Mouse (Mus musculus) limb, embryonic 13.5 days (tissue): Measurements from ENCODE around the gene Xpo4. TPM values are rescaled to one million over a fixed set of nuclear protein-coding genes. Genes with fewer than 3 reads are reported as not detected.

Experiments used
- ATAC-seq: fragments of 200-750 bp; cut with Nextera tagmentation; 2 replicates; pipeline ENCODE4 v1.8.0; 2017; ENCODE audit warnings: low read depth, moderate number of reproducible peaks, moderate TSS enrichment; ENCODE audit not compliant: low FRiP score
- H3K27ac ChIP-seq: fragments of 300-500 bp; sonication (generic); 2 replicates; pipeline ENCODE4 v1.5.1; 2015; ENCODE audit warnings: inconsistent platforms, mild to moderate bottlenecking, moderate library complexity
- H3K27me3 ChIP-seq: fragments of 300-500 bp; sonication (generic); 2 replicates; pipeline ENCODE4 v1.6.1; 2015; ENCODE audit warnings: mild to moderate bottlenecking, inconsistent platforms
- H3K36me3 ChIP-seq: fragments of 300-500 bp; sonication (generic); 2 replicates; pipeline ENCODE4 v1.6.1; 2015; ENCODE audit warnings: inconsistent platforms, mild to moderate bottlenecking, moderate library complexity
- H3K4me1 ChIP-seq: fragments of 300-500 bp; sonication (generic); 2 replicates; pipeline ENCODE4 v1.6.1; 2015; ENCODE audit warnings: inconsistent platforms
- H3K4me2 ChIP-seq: fragments of 300-500 bp; sonication (generic); replicated peaks from 2 replicates; pipeline ENCODE4 v1.6.1; 2015; ENCODE audit warnings: inconsistent platforms, mild to moderate bottlenecking, moderate library complexity
- H3K4me3 ChIP-seq: fragments of 300-500 bp; sonication (generic); 2 replicates; pipeline ENCODE4 v1.5.1; 2015; ENCODE audit warnings: moderate library complexity, mild to moderate bottlenecking, inconsistent platforms
- H3K9ac ChIP-seq: fragments of 300-500 bp; sonication (generic); 2 replicates; pipeline ENCODE4 v1.6.1; 2015; ENCODE audit warnings: mild to moderate bottlenecking, inconsistent platforms
- H3K9me3 ChIP-seq: fragments of 300-500 bp; sonication (generic); 2 replicates; pipeline ENCODE4 v1.6.1; 2016; ENCODE audit warnings: inconsistent platforms
- WGBS: fragments of 180-500 bp; shearing (Covaris S2); methylation state at CpG from one replicate; pipeline ENCODE4 v1.1.7; 2015; 5-methylcytosine and 5-hydroxymethylcytosine counted together
- polyA plus RNA-seq: library from polyadenylated mRNA; unstranded; fragments of >200 nt; fragmentation: Nextera tagmentation; extraction: Ambion mirVana; gene quantifications from 2 replicates; pipeline ENCODE4 v1.2.1, GENCODE M21; 2015

Gene Xpo4
- polyA plus RNA-seq: 26.4 and 28.2 TPM in 2 replicates

GRCm38 (mm10) chr14:57664822-57665627, at the start of gene Xpo4:
Gene Xpo4 (minus strand): TSS chr14:57665430.
- under 1% methylated on average over 78 of the region's 80 CpGs for WGBS
- Histone ChIP-seq H3K36me3 (no peaks in the 10 kb centered on the region; the same call in 1 of the 2 replicates), H3K27me3 (no peaks in the 10 kb centered on the region), H3K27ac (peak within 1 kb of the TSS; percentile 94), H3K4me1 (peaks cover 16% of the 10 kb centered on the region), H3K4me2 (peak within 1 kb of the TSS; percentile 89), H3K9ac (peak within 1 kb of the TSS; percentile 92), H3K4me3 (peak within 1 kb of the TSS; percentile 91), H3K9me3 (no peaks in the 10 kb centered on the region)
- ATAC-seq: peak; percentile 94

DNA sequence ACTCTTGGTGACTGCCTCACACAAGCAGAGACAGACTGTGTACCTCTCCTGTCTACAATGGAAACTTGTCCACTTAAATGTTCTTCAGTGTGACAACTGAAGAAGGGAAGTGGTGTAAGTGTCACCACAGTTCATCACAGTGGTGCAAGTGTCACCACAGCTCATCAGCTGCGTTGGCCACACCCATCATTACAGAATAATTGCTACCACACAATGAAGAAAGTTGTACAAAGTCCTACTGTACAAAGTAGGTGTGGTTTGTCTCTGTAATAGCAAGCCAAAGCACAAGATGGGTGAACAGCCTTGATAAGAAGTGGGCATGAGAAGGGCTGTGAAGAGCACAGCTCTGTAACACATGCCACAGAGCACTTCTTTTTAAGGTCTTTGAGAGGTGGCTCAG, 47.7 kb upstream of the Xpo4 start:
- no peak overlapping the region for H3K27ac ChIP-seq
- H3K4me1 ChIP-seq: peaks cover 5% of the 10 kb centered on the region; the same call in 1 of the 2 replicates
- no peaks in the 10 kb centered on the region for H3K27me3 ChIP-seq
- H3K9me3 ChIP-seq: no peaks in the 10 kb centered on the region
- no peak overlapping the region for H3K4me2 ChIP-seq
- no peak overlapping the region for H3K9ac ChIP-seq
- H3K4me3 ChIP-seq: no peak overlapping the region
- 92% methylated on average over 1 of the region's 1 CpGs for WGBS
- ATAC-seq: no peak
- H3K36me3 ChIP-seq: peaks cover 45% of the 10 kb centered on the region

DNA sequence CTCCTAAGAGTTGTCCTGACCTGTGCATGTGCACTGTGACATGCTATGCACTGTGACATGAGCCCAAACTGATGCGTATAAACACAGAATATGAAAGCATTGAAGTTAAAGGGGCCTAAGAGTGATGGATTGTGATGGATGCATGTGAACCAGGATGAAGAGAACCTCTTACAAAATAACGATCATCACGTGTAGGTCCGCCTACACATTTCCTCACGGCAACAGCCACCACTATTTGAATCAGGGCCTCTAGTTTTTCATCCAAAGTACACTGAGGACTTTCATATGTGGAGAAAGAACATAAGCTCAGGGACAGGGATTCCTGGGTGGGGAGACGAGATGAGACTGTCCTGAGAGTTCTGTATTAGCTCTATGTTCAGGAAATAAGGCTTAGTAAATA, 45.8 kb upstream of the Xpo4 start:
- H3K9ac ChIP-seq: no peak overlapping the region
- H3K27me3 ChIP-seq: no peaks in the 10 kb centered on the region
- no peaks in the 10 kb centered on the region for H3K9me3 ChIP-seq
- no peak overlapping the region for H3K27ac ChIP-seq
- no peak for ATAC-seq
- H3K4me2 ChIP-seq: no peak overlapping the region
- H3K4me3 ChIP-seq: no peak overlapping the region
- 82% methylated on average over 6 of the region's 6 CpGs for WGBS
- H3K36me3 ChIP-seq: peaks cover 44% of the 10 kb centered on the region
- peaks cover 12% of the 10 kb centered on the region for H3K4me1 ChIP-seq

GRCm38 (mm10) chr14:57709171-57709570, 43.9 kb upstream of the Xpo4 start:
- Histone ChIP-seq H3K27me3 (no peaks in the 10 kb centered on the region), H3K36me3 (peaks cover 46% of the 10 kb centered on the region), H3K27ac (no peak overlapping the region), H3K9ac (no peak overlapping the region), H3K4me2 (no peak overlapping the region), H3K4me1 (peaks cover 12% of the 10 kb centered on the region), H3K4me3 (no peak overlapping the region), H3K9me3 (no peaks in the 10 kb centered on the region)
- no peak; the same call in 1 of the 2 replicates for ATAC-seq
- WGBS: 85% methylated on average over 10 of the region's 10 CpGs

- H3K4me3 ChIP-seq: no peak overlapping the region
- no peak overlapping the region for H3K4me2 ChIP-seq
- no peaks in the 10 kb centered on the region for H3K9me3 ChIP-seq
- no peak overlapping the region for H3K27ac ChIP-seq
- H3K4me1 ChIP-seq: peaks cover 12% of the 10 kb centered on the region
- 91% methylated on average over 7 of the region's 7 CpGs for WGBS
- H3K9ac ChIP-seq: no peak overlapping the region
- no peak for ATAC-seq
- peaks cover 46% of the 10 kb centered on the region for H3K36me3 ChIP-seq
- no peaks in the 10 kb centered on the region for H3K27me3 ChIP-seq
These were observed 43.4 kb upstream of the Xpo4 start for GRCm38 (mm10) chr14:57708580-57708979.

- H3K4me1 ChIP-seq: peaks cover 14% of the 10 kb centered on the region
- H3K27ac ChIP-seq: peak overlapping the region; percentile 52
- H3K4me3 ChIP-seq: no peak overlapping the region
- H3K27me3 ChIP-seq: no peaks in the 10 kb centered on the region
- H3K9me3 ChIP-seq: no peaks in the 10 kb centered on the region
- no peak overlapping the region for H3K9ac ChIP-seq
- WGBS: 63% methylated on average over 18 of the region's 18 CpGs
- no peak for ATAC-seq
- peaks cover 50% of the 10 kb centered on the region for H3K36me3 ChIP-seq
- H3K4me2 ChIP-seq: no peak overlapping the region
These were observed 42.1 kb upstream of the Xpo4 start for GRCm38 (mm10) chr14:57707100-57707893.

GRCm38 (mm10) chr14:57706760-57707099, 41.5 kb upstream of the Xpo4 start:
- no peak for ATAC-seq
- H3K27me3 ChIP-seq: no peaks in the 10 kb centered on the region
- no peak overlapping the region for H3K27ac ChIP-seq
- peaks cover 19% of the 10 kb centered on the region for H3K4me1 ChIP-seq
- H3K9ac ChIP-seq: no peak overlapping the region
- H3K4me2 ChIP-seq: no peak overlapping the region
- no peaks in the 10 kb centered on the region for H3K9me3 ChIP-seq
- peaks cover 56% of the 10 kb centered on the region for H3K36me3 ChIP-seq
- WGBS: 93% methylated on average over 4 of the region's 4 CpGs
- H3K4me3 ChIP-seq: no peak overlapping the region

DNA sequence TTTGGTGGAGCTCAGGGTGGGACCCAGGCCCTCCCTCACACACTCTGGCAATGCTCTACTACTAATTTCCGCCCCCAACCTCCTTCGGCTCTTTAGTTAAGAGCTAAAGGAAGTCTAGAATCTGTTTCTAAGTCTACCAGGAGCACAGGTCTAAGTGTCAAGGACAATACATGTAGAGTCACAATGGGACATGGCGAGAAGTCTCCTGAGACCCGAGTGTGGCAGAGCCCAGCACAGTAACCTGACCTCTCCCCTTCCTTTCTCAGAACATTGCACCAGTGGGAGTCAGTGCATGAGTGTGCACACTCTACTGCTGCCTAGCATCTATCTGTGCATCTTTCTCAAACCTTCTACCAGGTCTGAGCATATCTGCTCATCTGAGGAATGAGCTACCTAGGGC, 40.5 kb upstream of the Xpo4 start:
- no peak overlapping the region for H3K4me3 ChIP-seq
- H3K4me1 ChIP-seq: peaks cover 19% of the 10 kb centered on the region
- no peaks in the 10 kb centered on the region for H3K9me3 ChIP-seq
- H3K27me3 ChIP-seq: no peaks in the 10 kb centered on the region
- no peak overlapping the region for H3K27ac ChIP-seq
- H3K9ac ChIP-seq: no peak overlapping the region
- no peak for ATAC-seq
- WGBS: 89% methylated on average over 4 of the region's 4 CpGs
- peaks cover 56% of the 10 kb centered on the region for H3K36me3 ChIP-seq
- no peak overlapping the region for H3K4me2 ChIP-seq

- H3K27ac ChIP-seq: no peak overlapping the region
- H3K4me2 ChIP-seq: no peak overlapping the region
- H3K4me3 ChIP-seq: no peak overlapping the region
- H3K4me1 ChIP-seq: peaks cover 19% of the 10 kb centered on the region
- H3K27me3 ChIP-seq: no peaks in the 10 kb centered on the region
- no peaks in the 10 kb centered on the region for H3K9me3 ChIP-seq
- WGBS: 90% methylated on average over 4 of the region's 4 CpGs
- no peak overlapping the region for H3K9ac ChIP-seq
- no peak for ATAC-seq
- H3K36me3 ChIP-seq: peaks cover 62% of the 10 kb centered on the region
These were observed 39.8 kb upstream of the Xpo4 start for GRCm38 (mm10) chr14:57705075-57705474.

DNA sequence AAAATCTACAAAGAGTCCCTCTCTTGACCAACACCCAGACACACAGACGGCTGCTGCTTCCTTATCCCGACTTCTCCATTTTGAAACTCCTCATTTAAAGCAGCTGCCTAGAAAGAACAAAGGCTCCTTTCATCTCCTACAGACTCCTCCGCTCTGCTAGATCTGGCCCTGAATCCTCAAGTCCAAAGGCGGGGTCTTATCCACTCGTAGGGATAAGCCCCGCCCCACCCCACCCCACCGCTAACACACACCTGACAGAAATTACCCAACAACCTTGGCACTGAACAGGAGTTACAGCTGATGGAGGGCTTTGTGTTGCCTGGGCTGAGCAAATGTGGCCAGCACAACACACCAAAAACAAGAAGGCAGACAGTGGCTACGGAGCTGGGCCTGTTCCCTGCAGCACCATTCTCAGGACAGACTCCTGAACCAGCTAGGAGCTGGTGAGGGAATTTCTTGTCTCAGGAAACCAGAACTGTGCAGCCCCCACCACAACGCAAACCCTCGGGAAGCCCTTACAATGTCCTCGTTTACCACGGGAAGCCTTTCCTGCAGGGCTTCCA, 36.8 kb upstream of the Xpo4 start:
- no peak overlapping the region for H3K9ac ChIP-seq
- H3K9me3 ChIP-seq: no peaks in the 10 kb centered on the region
- peak overlapping the region; percentile 58; the same call in 1 of the 2 replicates for H3K27ac ChIP-seq
- no peak overlapping the region for H3K4me3 ChIP-seq
- WGBS: 60% methylated on average over 12 of the region's 12 CpGs
- no peak overlapping the region for H3K4me2 ChIP-seq
- peaks cover 80% of the 10 kb centered on the region for H3K36me3 ChIP-seq
- peaks cover 7% of the 10 kb centered on the region; the same call in 1 of the 2 replicates for H3K4me1 ChIP-seq
- no peaks in the 10 kb centered on the region for H3K27me3 ChIP-seq
- ATAC-seq: no peak

GRCm38 (mm10) chr14:57699461-57699970, 34.3 kb upstream of the Xpo4 start:
- 95% methylated on average over 33 of the region's 33 CpGs for WGBS
- Histone ChIP-seq H3K9me3 (no peaks in the 10 kb centered on the region), H3K4me1 (peaks cover 7% of the 10 kb centered on the region; the same call in 1 of the 2 replicates), H3K9ac (no peak overlapping the region), H3K4me2 (no peak overlapping the region), H3K27me3 (no peaks in the 10 kb centered on the region), H3K4me3 (no peak overlapping the region), H3K27ac (no peak overlapping the region), H3K36me3 (peaks cover 80% of the 10 kb centered on the region)
- ATAC-seq: no peak

- Histone ChIP-seq H3K9ac (no peak overlapping the region), H3K27ac (no peak overlapping the region), H3K4me2 (no peak overlapping the region), H3K9me3 (no peaks in the 10 kb centered on the region), H3K36me3 (peaks cover 85% of the 10 kb centered on the region), H3K27me3 (no peaks in the 10 kb centered on the region), H3K4me1 (peaks cover 7% of the 10 kb centered on the region; the same call in 1 of the 2 replicates), H3K4me3 (no peak overlapping the region)
- 85% methylated on average over 10 of the region's 10 CpGs for WGBS
- no peak for ATAC-seq
These were observed 33.8 kb upstream of the Xpo4 start for GRCm38 (mm10) chr14:57699016-57699415.
